Mouse (Mus musculus) bone marrow, adult 2 months (tissue): ENCODE measurements around the gene Clip1.

Experiments used
- CTCF ChIP-seq: fragments of 200-500 bp; IDR thresholded peaks from 2 replicates; pipeline ENCODE4 v1.5.1; 2011; ENCODE audit warnings: low read length, control low read depth; ENCODE audit not compliant: control insufficient read depth, insufficient read depth
- POLR2A ChIP-seq: fragments of 200-500 bp; IDR thresholded peaks from 2 replicates; pipeline ENCODE4 v1.6.1; 2011; ENCODE audit warnings: low read depth, mild to moderate bottlenecking, control low read depth, low read length, borderline replicate concordance; ENCODE audit not compliant: control insufficient read depth

DNA sequence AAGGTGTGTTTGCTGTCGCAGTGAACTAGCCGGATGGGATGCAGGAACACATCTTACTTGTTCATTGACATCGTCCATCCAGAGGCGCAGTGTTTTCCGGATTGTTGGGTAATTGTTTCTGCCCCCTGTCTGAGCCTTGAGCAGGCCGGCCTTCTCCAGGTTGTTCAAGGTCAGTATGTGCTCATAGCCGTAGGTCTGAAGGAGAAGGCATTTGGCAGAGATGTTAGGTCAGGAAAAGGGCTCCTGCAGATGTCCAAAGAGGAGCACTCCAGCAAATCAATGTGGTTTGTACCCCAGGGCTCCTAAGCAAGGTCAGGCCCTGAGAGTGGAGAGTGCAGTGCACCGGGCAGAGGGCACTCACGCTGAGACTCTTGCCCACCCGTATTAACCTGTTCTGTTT is 150.6 kb downstream of the Clip1 start:
- TF ChIP-seq POLR2A = no peak
- no peak for TF ChIP-seq CTCF
